Mouse (Mus musculus): ENCODE results near the gene Tfr2.

DNA sequence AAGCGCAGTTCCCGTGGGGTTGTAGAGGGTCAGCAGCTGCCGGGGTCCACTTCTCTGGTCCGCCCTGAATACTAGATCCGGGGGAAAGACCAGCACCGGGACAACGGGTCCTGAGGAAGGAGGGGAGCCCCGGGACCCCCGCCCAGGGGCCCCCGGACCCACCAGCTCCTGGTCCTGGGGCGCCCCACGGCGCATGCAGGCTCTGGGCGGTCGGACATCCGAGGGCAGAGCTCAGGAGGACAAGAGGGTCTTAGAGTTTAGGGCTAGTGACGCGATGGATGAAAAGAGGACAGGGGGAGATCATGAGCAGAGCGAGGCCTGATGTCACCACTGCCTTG is 30.6 kb downstream of the Tfr2 start:
- TF ChIP-seq EP300 (IDR thresholded peaks at IDR 0.05; ENCODE audit: insufficient read depth, low read depth, low read length) (0 out of 2 replicates have a peak, but pooled peaks have one; percentile 14), CTCF (IDR thresholded peaks at IDR 0.05; ENCODE audit: low read depth, low read length) (no peak), POLR2A (IDR thresholded peaks at IDR 0.05; ENCODE audit: insufficient read depth, low read length) (peak; percentile 40)
